Mouse (Mus musculus): ENCODE results near the gene Ccdc85b. TPM values are rescaled to one million over a fixed set of nuclear protein-coding genes. Genes with fewer than 3 reads are reported as not detected.

The Ccdc85b gene
- total and polyA plus RNA-seq, 2 experiments from 2014 or later, result 15.6 to 19.4 TPM

DNA sequence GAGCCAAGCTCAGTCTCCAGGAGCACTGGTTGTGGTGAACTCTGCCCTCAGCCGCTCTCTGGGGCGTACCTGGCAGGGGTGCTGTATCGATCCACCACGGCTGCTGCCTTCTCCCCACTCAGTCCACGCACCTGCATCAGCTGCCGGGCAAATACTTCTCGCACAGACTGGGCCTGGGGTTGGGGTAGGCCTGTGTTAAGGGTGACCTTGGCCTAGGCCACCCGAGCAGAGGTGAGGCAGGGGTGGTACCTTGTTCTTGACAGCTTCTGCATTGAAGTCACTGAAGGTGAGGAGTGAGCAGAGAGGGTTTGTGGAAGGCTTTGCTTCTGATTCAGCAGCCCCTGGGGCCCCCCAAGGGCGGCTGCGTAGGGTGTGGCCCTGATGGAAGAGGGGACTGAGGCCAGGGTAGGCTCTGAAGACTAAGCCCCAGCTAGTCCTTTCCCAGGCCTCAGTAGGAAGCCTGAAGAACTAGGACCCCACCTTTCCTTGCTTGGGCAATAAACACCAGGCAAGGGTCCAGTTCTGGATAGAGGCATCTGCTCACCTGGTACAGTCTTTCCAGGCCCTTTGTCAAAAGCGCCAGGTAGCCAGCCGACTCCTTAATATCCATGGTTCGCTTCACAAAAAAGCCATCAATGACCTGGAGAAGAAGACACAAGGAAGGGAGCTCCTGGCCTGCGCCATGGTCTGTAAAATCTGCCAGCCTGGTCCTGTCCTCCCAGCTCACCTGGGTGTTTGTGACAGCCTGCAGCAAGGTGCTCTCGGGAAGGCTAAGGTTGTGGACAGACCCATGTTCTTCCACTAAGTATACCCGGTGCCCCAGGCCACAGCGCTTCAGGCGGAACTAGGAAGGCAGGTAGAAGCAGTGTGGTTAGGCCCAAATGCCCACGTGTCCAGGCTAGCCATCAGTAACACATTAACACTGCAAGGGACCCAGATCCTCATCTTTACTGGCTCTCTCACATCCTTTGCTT, 26.0 kb upstream of the Ccdc85b start:
- H3K27ac ChIP-seq (ENCODE audit: low read depth, low read length), result no peak overlapping the region
- no peaks in the 10 kb centered on the region for H3K9me3 ChIP-seq (ENCODE audit: low read length)
- peaks cover 3% of the 10 kb centered on the region; the same call in 1 of the 2 replicates for H3K4me1 ChIP-seq (ENCODE audit: insufficient read depth, low read length)
- no peak overlapping the region for H3K9ac ChIP-seq (replicated peaks; ENCODE audit: low read length, poor library complexity, severe bottlenecking)
- DNase-seq (ENCODE audit: low spot score) (no peak), ATAC-seq (ENCODE audit: low FRiP score) (no peak)
- no peak overlapping the region for H3K4me3 ChIP-seq (ENCODE audit: low read depth, low read length)
- peaks cover 57% of the 10 kb centered on the region for H3K36me3 ChIP-seq (ENCODE audit: insufficient read depth, low read length)
- no peaks in the 10 kb centered on the region for H3K27me3 ChIP-seq (ENCODE audit: insufficient read depth, low read length)
- no peak for TF ChIP-seq CTCF (IDR thresholded peaks at IDR 0.05)
- H3K4me2 ChIP-seq (ENCODE audit: low read depth, low read length, poor library complexity, severe bottlenecking), result no peak overlapping the region
- WGBS, result 92% methylated on average over 19 of the region's 19 CpGs

DNA sequence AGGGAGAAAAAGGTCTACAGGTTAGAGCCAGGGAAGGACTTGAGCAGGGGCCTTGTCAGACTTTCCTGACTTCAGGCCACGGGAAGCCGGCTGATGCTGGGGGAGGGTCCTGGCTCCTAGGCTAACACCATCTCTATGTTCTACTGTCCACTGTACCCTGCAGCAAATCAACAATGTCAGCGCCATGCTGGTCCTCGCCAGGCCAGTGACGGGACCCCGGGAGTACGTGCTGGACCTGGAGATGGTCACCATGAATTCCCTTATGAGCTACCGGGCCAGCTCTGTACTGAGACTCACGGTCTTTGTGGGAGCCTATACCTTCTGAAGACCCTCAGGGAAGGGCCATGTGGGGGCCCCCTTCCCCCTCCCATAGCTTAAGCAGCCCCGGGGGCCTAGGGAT, 23.7 kb upstream of the Ccdc85b start:
- 96% methylated on average over 10 of the region's 10 CpGs for WGBS
- no peak for ATAC-seq (ENCODE audit: low FRiP score)
- no peak for TF ChIP-seq CTCF (IDR thresholded peaks at IDR 0.05)

DNA sequence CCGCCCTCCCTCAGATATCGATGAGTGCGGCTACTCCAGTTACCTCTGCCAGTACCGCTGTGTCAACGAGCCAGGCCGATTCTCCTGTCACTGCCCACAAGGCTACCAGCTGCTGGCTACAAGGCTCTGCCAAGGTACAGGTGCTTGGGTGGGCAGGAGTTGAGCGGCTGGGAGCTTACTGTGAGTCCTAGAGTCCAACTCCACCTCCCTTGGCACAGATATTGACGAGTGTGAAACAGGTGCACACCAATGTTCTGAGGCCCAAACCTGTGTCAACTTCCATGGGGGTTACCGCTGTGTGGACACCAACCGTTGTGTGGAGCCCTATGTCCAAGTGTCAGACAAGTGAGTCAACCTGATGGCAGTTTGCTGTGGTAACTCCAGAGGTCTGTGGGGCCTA, 22.3 kb upstream of the Ccdc85b start:
- Histone ChIP-seq H3K4me3 (ENCODE audit: low read depth, low read length) (no peak overlapping the region), H3K9ac (replicated peaks; ENCODE audit: low read length, poor library complexity, severe bottlenecking) (no peak overlapping the region), H3K27ac (ENCODE audit: low read depth, low read length) (no peak overlapping the region), H3K27me3 (ENCODE audit: insufficient read depth, low read length) (no peaks in the 10 kb centered on the region), H3K9me3 (ENCODE audit: low read length) (no peaks in the 10 kb centered on the region), H3K36me3 (ENCODE audit: insufficient read depth, low read length) (peaks cover 51% of the 10 kb centered on the region), H3K4me2 (ENCODE audit: low read depth, low read length, poor library complexity, severe bottlenecking) (no peak overlapping the region), H3K4me1 (ENCODE audit: insufficient read depth, low read length) (peaks cover 9% of the 10 kb centered on the region)
- DNase-seq (ENCODE audit: low spot score) (no peak), ATAC-seq (ENCODE audit: low FRiP score) (no peak)
- TF ChIP-seq CTCF (IDR thresholded peaks at IDR 0.05), result no peak
- WGBS, result 91% methylated on average over 10 of the region's 10 CpGs

More for the DNA sequence above, 23.7 kb upstream of the Ccdc85b start:
- Histone ChIP-seq H3K4me3 (ENCODE audit: low read depth, low read length) (no peak overlapping the region), H3K9me3 (ENCODE audit: low read length) (no peaks in the 10 kb centered on the region), H3K4me2 (ENCODE audit: low read depth, low read length, poor library complexity, severe bottlenecking) (no peak overlapping the region), H3K9ac (replicated peaks; ENCODE audit: low read length, poor library complexity, severe bottlenecking) (no peak overlapping the region), H3K4me1 (ENCODE audit: insufficient read depth, low read length) (no peaks in the 10 kb centered on the region), H3K36me3 (ENCODE audit: insufficient read depth, low read length) (peaks cover 61% of the 10 kb centered on the region), H3K27me3 (ENCODE audit: insufficient read depth, low read length) (no peaks in the 10 kb centered on the region), H3K27ac (ENCODE audit: low read depth, low read length) (no peak overlapping the region)
- DNase-seq (ENCODE audit: low spot score), result no peak

DNA sequence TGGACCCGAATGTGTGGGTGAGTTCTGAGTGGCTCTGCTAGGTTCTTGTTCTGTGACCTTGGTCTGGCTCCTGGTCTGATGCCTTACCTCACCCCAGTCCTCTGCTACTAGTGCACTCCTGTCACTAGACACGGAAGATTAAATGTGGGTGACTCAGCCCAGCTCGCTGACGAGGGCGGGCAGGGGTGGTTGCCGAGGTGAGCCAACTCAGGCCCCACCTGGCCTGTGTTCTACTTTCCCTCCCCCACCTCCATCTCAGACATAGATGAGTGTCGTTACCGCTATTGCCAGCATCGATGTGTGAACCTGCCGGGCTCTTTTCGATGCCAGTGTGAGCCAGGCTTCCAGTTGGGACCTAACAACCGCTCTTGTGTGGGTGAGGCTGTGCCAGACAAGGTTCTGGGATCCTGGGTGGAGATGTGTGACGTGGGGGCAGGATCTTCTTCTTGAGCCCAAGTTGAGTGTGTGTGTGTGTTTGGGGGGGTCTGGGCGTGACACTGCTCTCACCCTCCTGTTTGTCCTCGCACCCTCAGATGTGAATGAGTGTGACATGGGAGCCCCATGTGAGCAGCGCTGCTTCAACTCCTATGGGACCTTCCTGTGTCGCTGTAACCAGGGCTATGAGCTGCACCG, 20.1 kb upstream of the Ccdc85b start:
- no peaks in the 10 kb centered on the region for H3K9me3 ChIP-seq (ENCODE audit: low read length)
- no peak overlapping the region for H3K4me2 ChIP-seq (ENCODE audit: low read depth, low read length, poor library complexity, severe bottlenecking)
- peaks cover 14% of the 10 kb centered on the region for H3K4me1 ChIP-seq (ENCODE audit: insufficient read depth, low read length)
- DNase-seq (ENCODE audit: low spot score) (no peak), ATAC-seq (ENCODE audit: low FRiP score) (no peak)
- H3K27ac ChIP-seq (ENCODE audit: low read depth, low read length), result no peak overlapping the region
- no peak overlapping the region for H3K9ac ChIP-seq (replicated peaks; ENCODE audit: low read length, poor library complexity, severe bottlenecking)
- WGBS, result 93% methylated on average over 18 of the region's 18 CpGs
- H3K27me3 ChIP-seq (ENCODE audit: insufficient read depth, low read length), result no peaks in the 10 kb centered on the region
- no peak for TF ChIP-seq CTCF (IDR thresholded peaks at IDR 0.05)
- no peak overlapping the region for H3K4me3 ChIP-seq (ENCODE audit: low read depth, low read length)
- peaks cover 30% of the 10 kb centered on the region for H3K36me3 ChIP-seq (ENCODE audit: insufficient read depth, low read length)

DNA sequence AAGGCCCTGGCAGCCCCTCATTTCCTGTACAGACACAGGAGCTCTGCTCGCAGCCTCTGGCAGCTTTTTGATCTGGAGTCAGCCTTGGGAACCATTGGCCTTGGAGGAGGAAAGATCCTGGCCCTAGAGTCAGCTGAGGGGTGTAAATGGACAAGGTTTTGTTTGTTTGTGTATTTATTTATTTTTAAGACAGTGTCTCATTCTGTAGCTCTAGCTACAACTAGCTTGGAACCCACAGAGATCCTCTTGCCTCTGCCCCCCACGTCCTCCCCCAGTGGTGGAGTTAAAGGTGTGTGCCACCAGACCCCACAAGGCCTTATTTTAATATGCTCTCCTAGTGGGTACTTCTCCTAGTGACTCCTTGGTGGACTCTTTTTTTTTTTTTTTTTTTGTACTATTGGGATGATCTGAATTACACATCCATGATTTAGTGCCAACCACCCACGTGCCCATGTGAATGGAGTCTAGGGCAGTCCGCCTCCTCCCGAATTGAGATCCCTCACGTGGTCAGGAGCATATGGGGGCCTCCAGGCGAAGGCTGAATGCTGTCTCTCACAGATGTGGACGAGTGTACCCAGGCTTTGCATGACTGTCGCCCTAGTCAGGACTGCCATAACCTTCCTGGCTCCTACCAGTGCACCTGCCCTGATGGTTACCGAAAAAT, 19.4 kb upstream of the Ccdc85b start:
- Histone ChIP-seq H3K9me3 (ENCODE audit: low read length) (no peaks in the 10 kb centered on the region), H3K4me1 (ENCODE audit: insufficient read depth, low read length) (peaks cover 14% of the 10 kb centered on the region), H3K4me2 (ENCODE audit: low read depth, low read length, poor library complexity, severe bottlenecking) (no peak overlapping the region), H3K4me3 (ENCODE audit: low read depth, low read length) (no peak overlapping the region), H3K27me3 (ENCODE audit: insufficient read depth, low read length) (no peaks in the 10 kb centered on the region), H3K9ac (replicated peaks; ENCODE audit: low read length, poor library complexity, severe bottlenecking) (no peak overlapping the region), H3K36me3 (ENCODE audit: insufficient read depth, low read length) (peaks cover 28% of the 10 kb centered on the region), H3K27ac (ENCODE audit: low read depth, low read length) (no peak overlapping the region)
- DNase-seq (ENCODE audit: low spot score) (no peak), ATAC-seq (ENCODE audit: low FRiP score) (no peak)
- no peak for TF ChIP-seq CTCF (IDR thresholded peaks at IDR 0.05)
- WGBS, result 90% methylated on average over 10 of the region's 10 CpGs
